Mouse (Mus musculus) cerebellum, postnatal 25 days (tissue): ENCODE measurements around the gene Tprn.
"Not testable (repeated sequence)": the region's sequence is repeated elsewhere in the genome, so short reads cannot be mapped to it uniquely, and the experiment has no call there.

Source experiments
- DNase-seq, 2 experiments: peaks; one replicate each; pipeline ENCODE4 v3.0.0; 2021; ENCODE audit warnings: mixed read lengths in 2 of 2

Tprn gene

GRCm38 (mm10) chr2:25237522-25237921 lies 24.9 kb upstream of the Tprn start:
- no peak for DNase-seq

GRCm38 (mm10) chr2:25238106-25238505 lies 24.3 kb upstream of the Tprn start:
- no peak for DNase-seq

- DNase-seq: peak in 1 of 2 experiments; percentile 12
Observed at GRCm38 (mm10) chr2:25239766-25240165, 22.7 kb upstream of the Tprn start.

- DNase-seq: no peak
Observed at GRCm38 (mm10) chr2:25240310-25240709, 22.1 kb upstream of the Tprn start.

GRCm38 (mm10) chr2:25240723-25241437 lies 21.5 kb upstream of the Tprn start:
- DNase-seq: peak; percentile 73 to 82

GRCm38 (mm10) chr2:25241438-25241775 lies 21.0 kb upstream of the Tprn start:
- peak in 1 of 2 experiments; percentile 29 for DNase-seq

GRCm38 (mm10) chr2:25242101-25242506 lies 20.3 kb upstream of the Tprn start, which contains the start of the genes Rnf208 and Cysrt1:
Gene Rnf208, plus strand, starts transcription at chr2:25242255.
Gene Cysrt1, minus strand, starts transcription at chr2:25242452.
- peak; percentile 72 to 81 for DNase-seq

- DNase-seq: peak in 1 of 2 experiments; percentile 27
Observed at GRCm38 (mm10) chr2:25243342-25243741, 19.1 kb upstream of the Tprn start.

- peak in 1 of 2 experiments; percentile 6 for DNase-seq
Observed at GRCm38 (mm10) chr2:25244144-25244543, 18.3 kb upstream of the Tprn start.

- peak; percentile 44 to 63 for DNase-seq
Observed at GRCm38 (mm10) chr2:25246183-25247072, 16.0 kb upstream of the Tprn start, which contains the start of gene AL732309.1. Gene AL732309.1, minus strand, starts transcription at chr2:25246863.

GRCm38 (mm10) chr2:25252331-25252730 lies 10.1 kb upstream of the Tprn start:
- peak in 1 of 2 experiments; percentile 52 for DNase-seq

- peak; percentile 92 to 94 for DNase-seq
Observed at GRCm38 (mm10) chr2:25255284-25255779, 7.1 kb upstream of the Tprn start, which contains the start of gene Tmem203. Gene Tmem203, plus strand, starts transcription at chr2:25255439.

GRCm38 (mm10) chr2:25256443-25257109 lies 5.8 kb upstream of the Tprn start:
- peak; percentile 41 to 76 for DNase-seq

GRCm38 (mm10) chr2:25257250-25257649 lies 5.2 kb upstream of the Tprn start:
- DNase-seq: not testable (repeated sequence)

- peak in 1 of 2 experiments; percentile 52 for DNase-seq
Observed at GRCm38 (mm10) chr2:25258887-25259286, 3.5 kb upstream of the Tprn start.

GRCm38 (mm10) chr2:25261870-25262269 lies 548 bp upstream of the Tprn start:
- peak in 1 of 2 experiments; percentile 38 for DNase-seq

- DNase-seq: peak; percentile 86 to 88
Observed at GRCm38 (mm10) chr2:25262795-25263622, 591 bp downstream of the Tprn start.

GRCm38 (mm10) chr2:25263623-25264285 lies 1.3 kb downstream of the Tprn start:
- DNase-seq: peak in 1 of 2 experiments; percentile 55

- DNase-seq: peak in 1 of 2 experiments; percentile 44
Observed at GRCm38 (mm10) chr2:25264286-25264660, 1.9 kb downstream of the Tprn start.

GRCm38 (mm10) chr2:25264851-25265250 lies 2.4 kb downstream of the Tprn start:
- peak; percentile 87 to 93 for DNase-seq
